Mouse (Mus musculus) embryonic facial prominence, embryonic 11.5 days (tissue): ENCODE results near the gene Naa35. TPM values are rescaled to one million over a fixed set of nuclear protein-coding genes. Genes with fewer than 3 reads are reported as not detected.
"Not testable (repeated sequence)": the region's sequence is repeated elsewhere in the genome, so short reads cannot be mapped to it uniquely, and the experiment has no call there.

Experiments
- ATAC-seq: fragments of 200-750 bp; cut with Nextera tagmentation; replicated peaks from 2 replicates; pipeline ENCODE4 v1.8.0; 2017; ENCODE audit warnings: low read depth; ENCODE audit not compliant: insufficient number of reproducible peaks, low FRiP score, low TSS enrichment
- DNase-seq: peaks from one replicate; pipeline ENCODE4 v3.0.0-alpha.2; 2015; ENCODE audit warnings: low spot score
- H3K27ac ChIP-seq: fragments of 300-500 bp; sonication (generic); replicated peaks from 2 replicates; pipeline ENCODE4 v1.5.1; 2014; ENCODE audit warnings: mild to moderate bottlenecking, low read depth, low read length, control low read depth
- H3K27me3 ChIP-seq: fragments of 300-500 bp; sonication (generic); 2 replicates; pipeline ENCODE4 v1.6.1; 2014; ENCODE audit warnings: mild to moderate bottlenecking, low read length, moderate library complexity, mixed read lengths; ENCODE audit not compliant: control insufficient read depth, insufficient read depth
- H3K36me3 ChIP-seq: fragments of 300-500 bp; sonication (generic); replicated peaks from 2 replicates; pipeline ENCODE4 v1.6.1; 2014; ENCODE audit warnings: low read depth, mild to moderate bottlenecking, low read length, moderate library complexity, mixed read lengths; ENCODE audit not compliant: control insufficient read depth, insufficient read depth
- H3K4me1 ChIP-seq: fragments of 300-500 bp; sonication (generic); 2 replicates; pipeline ENCODE4 v1.6.1; 2014; ENCODE audit warnings: low read length, mixed read lengths; ENCODE audit not compliant: control insufficient read depth, insufficient read depth
- H3K4me2 ChIP-seq: fragments of 300-500 bp; sonication (generic); 2 replicates; pipeline ENCODE4 v1.6.1; 2014; ENCODE audit warnings: low read depth, mild to moderate bottlenecking, control low read depth, low read length, moderate library complexity
- H3K4me3 ChIP-seq: fragments of 300-500 bp; sonication (generic); 2 replicates; pipeline ENCODE4 v1.5.1; 2014; ENCODE audit warnings: low read depth, low read length, control low read depth
- H3K9ac ChIP-seq: fragments of 300-500 bp; sonication (generic); replicated peaks from 2 replicates; pipeline ENCODE4 v1.6.1; 2014; ENCODE audit warnings: mild to moderate bottlenecking, control low read depth, low read length
- H3K9me3 ChIP-seq: fragments of 300-500 bp; sonication (generic); replicated peaks from 2 replicates; pipeline ENCODE4 v1.6.1; 2016; ENCODE audit warnings: mild to moderate bottlenecking, low read length, inconsistent platforms, mixed read lengths; ENCODE audit not compliant: control insufficient read depth
- WGBS: fragments of 180-500 bp; shearing (Covaris S2); extraction: QIAGEN DNeasy Blood & Tissue Kit; methylation state at CpG from one replicate; pipeline ENCODE4 v1.1.7; 2014; 5-methylcytosine and 5-hydroxymethylcytosine counted together
- polyA plus RNA-seq: library from polyadenylated mRNA; unstranded; fragments of >200 nt; fragmentation: Nextera tagmentation; extraction: Ambion mirVana; gene quantifications from 2 replicates; pipeline ENCODE4 v1.2.1, GENCODE M21; 2014

The Naa35 gene
- polyA plus RNA-seq, 1 experiment from 2014 or later, result 104 TPM

DNA sequence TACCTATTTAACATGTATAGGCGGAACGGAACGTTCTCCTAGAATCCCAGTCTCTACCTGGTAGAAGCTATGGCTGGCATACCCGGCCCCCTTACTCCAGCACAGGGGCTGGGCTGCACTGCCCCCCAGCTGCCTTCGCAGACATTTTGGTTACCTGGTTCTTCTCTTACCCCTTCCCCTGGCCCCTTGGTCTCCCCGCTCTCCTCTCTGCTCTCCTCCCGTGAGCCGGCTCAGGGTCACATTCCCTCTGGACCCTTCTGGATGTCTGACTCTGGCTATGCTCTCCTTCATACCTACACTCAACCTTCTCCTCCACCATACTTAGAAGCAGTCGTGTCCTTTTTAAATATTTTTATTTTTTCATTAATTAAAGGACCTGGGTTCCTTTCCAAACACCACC is 578 bp upstream of the Naa35 start:
- DNase-seq (peak; percentile 48), ATAC-seq (peak; percentile 73)
- peak overlapping the region; percentile 93 for H3K4me3 ChIP-seq
- H3K4me2 ChIP-seq, result peak overlapping the region; percentile 81
- H3K36me3 ChIP-seq, result no peaks in the 10 kb centered on the region
- H3K9ac ChIP-seq, result peak overlapping the region; percentile 61
- no peaks in the 10 kb centered on the region for H3K4me1 ChIP-seq
- WGBS, result 4% methylated on average over 9 of the region's 9 CpGs
- 0 out of 2 replicates have a peak overlapping the region, but pooled peaks have one; percentile 35 for H3K27ac ChIP-seq
- no peaks in the 10 kb centered on the region for H3K27me3 ChIP-seq
- H3K9me3 ChIP-seq, result no peaks in the 10 kb centered on the region

GRCm38 (mm10) chr13:59585648-59586005 is 568 bp downstream of the Naa35 start:
- under 1% methylated on average over 28 of the region's 28 CpGs for WGBS
- H3K27me3 ChIP-seq, result no peaks in the 10 kb centered on the region
- ATAC-seq (no peak; the same call in 1 of the 2 replicates), DNase-seq (no peak)
- peak overlapping the region; percentile 93 for H3K4me3 ChIP-seq
- H3K9me3 ChIP-seq, result no peaks in the 10 kb centered on the region
- no peaks in the 10 kb centered on the region; the same call in 1 of the 2 replicates for H3K36me3 ChIP-seq
- H3K9ac ChIP-seq, result peak overlapping the region; percentile 90
- H3K4me1 ChIP-seq, result no peaks in the 10 kb centered on the region
- peak overlapping the region; percentile 75 for H3K4me2 ChIP-seq
- peak overlapping the region; percentile 65; the same call in 1 of the 2 replicates for H3K27ac ChIP-seq

- Histone ChIP-seq H3K4me2 (no peak overlapping the region), H3K36me3 (no peaks in the 10 kb centered on the region; the same call in 1 of the 2 replicates), H3K9me3 (no peaks in the 10 kb centered on the region), H3K4me3 (no peak overlapping the region), H3K27me3 (no peaks in the 10 kb centered on the region), H3K9ac (no peak overlapping the region), H3K27ac (no peak overlapping the region), H3K4me1 (no peaks in the 10 kb centered on the region)
- ATAC-seq (no peak), DNase-seq (no peak)
- WGBS, result 84% methylated on average over 2 of the region's 2 CpGs
These were observed 2.1 kb downstream of the Naa35 start for GRCm38 (mm10) chr13:59587201-59587600.

DNA sequence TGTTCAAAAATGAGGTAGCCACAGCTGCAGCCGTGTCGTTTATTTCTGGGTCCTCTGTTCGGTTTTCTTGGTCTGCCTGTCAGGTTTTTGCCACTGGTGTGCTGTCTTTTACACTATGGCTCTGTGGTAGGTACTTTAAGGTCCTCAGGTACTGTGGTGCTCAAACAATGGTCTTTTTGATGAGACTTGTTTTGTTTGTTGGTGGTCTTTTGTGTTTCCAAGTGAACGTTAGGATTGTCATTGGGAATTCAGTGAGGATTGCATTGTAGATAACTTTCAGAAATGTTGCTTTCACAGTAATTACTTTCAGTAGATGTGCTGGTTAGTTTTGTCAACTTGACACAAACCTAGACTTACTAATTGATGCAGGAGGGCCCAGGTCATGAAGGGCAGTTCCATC is 4.6 kb downstream of the Naa35 start:
- DNase-seq, result no peak
- H3K36me3 ChIP-seq, result no peaks in the 10 kb centered on the region; the same call in 1 of the 2 replicates
- ATAC-seq, result no peak
- no peak overlapping the region for H3K9ac ChIP-seq
- no peaks in the 10 kb centered on the region for H3K27me3 ChIP-seq
- H3K4me2 ChIP-seq, result no peak overlapping the region
- H3K9me3 ChIP-seq, result no peaks in the 10 kb centered on the region
- H3K4me1 ChIP-seq, result no peaks in the 10 kb centered on the region
- no peak overlapping the region for H3K4me3 ChIP-seq
- H3K27ac ChIP-seq, result no peak overlapping the region
- WGBS, result 90% methylated on average over 4 of the region's 4 CpGs

GRCm38 (mm10) chr13:59590691-59591090 is 5.6 kb downstream of the Naa35 start:
- 88% methylated on average over 4 of the region's 4 CpGs for WGBS
- H3K27me3 ChIP-seq, result no peaks in the 10 kb centered on the region
- H3K4me2 ChIP-seq, result no peak overlapping the region
- H3K9me3 ChIP-seq, result no peaks in the 10 kb centered on the region
- H3K4me3 ChIP-seq, result no peak overlapping the region
- H3K36me3 ChIP-seq, result no peaks in the 10 kb centered on the region; the same call in 1 of the 2 replicates
- no peaks in the 10 kb centered on the region for H3K4me1 ChIP-seq
- H3K9ac ChIP-seq, result no peak overlapping the region
- H3K27ac ChIP-seq, result no peak overlapping the region
- ATAC-seq (no peak), DNase-seq (no peak)

DNA sequence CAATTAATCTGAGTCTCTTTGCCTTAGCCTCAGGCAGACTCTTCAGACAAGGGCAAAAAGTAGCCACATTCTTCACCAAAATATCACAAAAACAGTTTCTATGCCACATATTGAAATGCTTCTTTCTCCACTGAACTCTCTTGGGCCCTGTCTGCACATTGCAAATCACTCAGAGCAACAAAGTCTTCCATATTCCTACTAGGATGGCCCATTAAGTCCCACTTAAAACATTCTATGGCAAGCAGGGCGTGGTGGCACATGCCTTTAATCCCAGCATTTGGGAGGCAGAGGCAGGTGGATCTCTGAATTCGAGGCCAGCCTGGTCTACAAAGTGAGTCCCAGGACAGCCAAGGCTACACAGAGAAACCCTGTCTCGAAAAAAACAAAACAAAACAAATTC is 7.0 kb downstream of the Naa35 start:
- not testable (repeated sequence) for H3K9ac ChIP-seq, H3K27me3 ChIP-seq, H3K9me3 ChIP-seq, H3K27ac ChIP-seq, H3K4me1 ChIP-seq, H3K36me3 ChIP-seq, H3K4me2 ChIP-seq, H3K4me3 ChIP-seq, DNase-seq, ATAC-seq
- WGBS, result 95% methylated on average over 3 of the region's 3 CpGs

- H3K9ac ChIP-seq, result no peak overlapping the region
- H3K9me3 ChIP-seq, result no peaks in the 10 kb centered on the region
- DNase-seq (no peak), ATAC-seq (no peak)
- 97% methylated on average over 1 of the region's 1 CpGs for WGBS
- H3K4me2 ChIP-seq, result no peak overlapping the region
- H3K27ac ChIP-seq, result no peak overlapping the region
- no peaks in the 10 kb centered on the region for H3K4me1 ChIP-seq
- H3K4me3 ChIP-seq, result no peak overlapping the region
- H3K27me3 ChIP-seq, result no peaks in the 10 kb centered on the region
- no peaks in the 10 kb centered on the region; the same call in 1 of the 2 replicates for H3K36me3 ChIP-seq
These were observed 7.6 kb downstream of the Naa35 start for GRCm38 (mm10) chr13:59592630-59593029.

GRCm38 (mm10) chr13:59603096-59603495 is 18.0 kb downstream of the Naa35 start:
- H3K9ac ChIP-seq, result no peak overlapping the region
- no peak overlapping the region for H3K4me3 ChIP-seq
- H3K36me3 ChIP-seq, result peaks cover 12% of the 10 kb centered on the region; the same call in 1 of the 2 replicates
- no peaks in the 10 kb centered on the region for H3K27me3 ChIP-seq
- no peaks in the 10 kb centered on the region for H3K4me1 ChIP-seq
- DNase-seq (no peak), ATAC-seq (no peak)
- 91% methylated on average over 5 of the region's 5 CpGs for WGBS
- H3K4me2 ChIP-seq, result no peak overlapping the region
- H3K27ac ChIP-seq, result no peak overlapping the region
- H3K9me3 ChIP-seq, result no peaks in the 10 kb centered on the region
